Mouse (Mus musculus): ENCODE results near the gene Thy1. TPM values are rescaled to one million over a fixed set of nuclear protein-coding genes. Genes with fewer than 3 reads are reported as not detected.

Gene Thy1
- total and polyA plus RNA-seq, 3 experiments: 1.5 to 24.0 TPM; not detected in 1

GRCm38 (mm10) chr9:44030646-44031045 is 12.5 kb upstream of the Thy1 start:
- Histone ChIP-seq H3K27ac (ENCODE audit: control insufficient read depth, low read depth, low read length) (no peak overlapping the region), H3K79me2 (ENCODE audit: control insufficient read depth, insufficient read depth, low read length, poor library complexity) (no peaks in the 10 kb centered on the region), H3K4me1 (ENCODE audit: control insufficient read depth in 1 of 2, insufficient read depth in 2 of 2, low read length in 2 of 2) (0 out of 4 replicates have a peak, but pooled peaks cover 0 to 4% of the 10 kb centered on the region in 2 experiments), H3K9ac (ENCODE audit: control insufficient read depth, low read depth, low read length, poor library complexity, severe bottlenecking) (no peak overlapping the region), H3K27me3 (ENCODE audit: control insufficient read depth in 1 of 2, insufficient read depth in 2 of 2, low read length in 2 of 2) (peaks cover 0 to 1% of the 10 kb centered on the region in 2 experiments; a peak in 1 of 4 replicates), H3K36me3 (ENCODE audit: control insufficient read depth in 1 of 2, insufficient read depth in 2 of 2, low read length in 2 of 2) (no peaks in the 10 kb centered on the region), H3K4me3 (ENCODE audit: control insufficient read depth in 1 of 2, insufficient read depth in 1 of 2, low read depth in 2 of 2, low read length in 2 of 2) (no peak overlapping the region), H3K9me3 (replicated peaks; ENCODE audit: insufficient read depth, low read length) (no peaks in the 10 kb centered on the region)
- TF ChIP-seq ELF1 (IDR thresholded peaks at IDR 0.05; ENCODE audit: low read depth, low read length) (no peak), ZMIZ1 (IDR thresholded peaks at IDR 0.05; ENCODE audit: low read depth, low read length) (no peak), MXI1 (IDR thresholded peaks at IDR 0.05; ENCODE audit: low read depth, low read length) (no peak), GABPA (IDR thresholded peaks at IDR 0.05; ENCODE audit: low read depth, low read length) (no peak), E2F4 (IDR thresholded peaks at IDR 0.05; ENCODE audit: borderline replicate concordance, low read depth, low read length) (no peak), MEF2A (IDR thresholded peaks at IDR 0.05; ENCODE audit: extremely low read depth, insufficient replicate concordance, low read depth, low read length, poor library complexity, severe bottlenecking) (no peak)
- DNase-seq (ENCODE audit: low read depth, low spot score): no peak

- Histone ChIP-seq H3K4me3 (ENCODE audit: control insufficient read depth in 1 of 2, insufficient read depth in 1 of 2, low read depth in 2 of 2, low read length in 2 of 2) (no peak overlapping the region), H3K27ac (ENCODE audit: control insufficient read depth, low read depth, low read length) (no peak overlapping the region), H3K9ac (ENCODE audit: control insufficient read depth, low read depth, low read length, poor library complexity, severe bottlenecking) (no peak overlapping the region), H3K4me1 (ENCODE audit: control insufficient read depth in 1 of 2, insufficient read depth in 2 of 2, low read length in 2 of 2) (peaks cover 0 to 7% of the 10 kb centered on the region in 2 experiments; a peak in 2 of 4 replicates), H3K36me3 (ENCODE audit: control insufficient read depth in 1 of 2, insufficient read depth in 2 of 2, low read length in 2 of 2) (no peaks in the 10 kb centered on the region), H3K27me3 (ENCODE audit: control insufficient read depth in 1 of 2, insufficient read depth in 2 of 2, low read length in 2 of 2) (peaks cover 0 to 1% of the 10 kb centered on the region in 2 experiments; a peak in 1 of 4 replicates), H3K9me3 (replicated peaks; ENCODE audit: insufficient read depth, low read length) (no peaks in the 10 kb centered on the region), H3K79me2 (ENCODE audit: control insufficient read depth, insufficient read depth, low read length, poor library complexity) (no peaks in the 10 kb centered on the region)
- TF ChIP-seq CTCF (IDR thresholded peaks at IDR 0.05 in 2 of 3, conservative IDR thresholded peaks at IDR 0.05 in 1 of 3; ENCODE audit: control insufficient read depth in 1 of 3, insufficient read depth in 1 of 3, low read depth in 2 of 3, low read length in 3 of 3, poor library complexity in 1 of 3, severe bottlenecking in 1 of 3) (no peak), UBTF (IDR thresholded peaks at IDR 0.05; ENCODE audit: borderline replicate concordance, insufficient read depth, low read depth, low read length) (0 out of 2 replicates have a peak, but pooled peaks have one; percentile 69), ETS1 (IDR thresholded peaks at IDR 0.05; ENCODE audit: low read depth, low read length) (no peak), BHLHE40 (IDR thresholded peaks at IDR 0.05; ENCODE audit: borderline replicate concordance, low read depth, low read length) (no peak), ZMIZ1 (IDR thresholded peaks at IDR 0.05; ENCODE audit: low read depth, low read length) (no peak), MXI1 (IDR thresholded peaks at IDR 0.05; ENCODE audit: low read depth, low read length) (no peak), POLR2AphosphoS2 (IDR thresholded peaks at IDR 0.05; ENCODE audit: low read length) (no peak), RCOR1 (IDR thresholded peaks at IDR 0.05; ENCODE audit: low read depth, low read length) (peak; percentile 45; the same call in 1 of the 2 replicates), ZNF384 (IDR thresholded peaks at IDR 0.05; ENCODE audit: low read depth, low read length) (no peak), MAX (IDR thresholded peaks at IDR 0.05; ENCODE audit: low read length) (no peak), GATA1 (IDR thresholded peaks at IDR 0.05; ENCODE audit: low read depth, low read length) (0 out of 2 replicates have a peak, but pooled peaks have one; percentile 17), RAD21 (IDR thresholded peaks at IDR 0.05; ENCODE audit: low read depth, low read length) (no peak), SIN3A (IDR thresholded peaks at IDR 0.05; ENCODE audit: low read length) (no peak), USF1 (IDR thresholded peaks at IDR 0.05; ENCODE audit: low read depth, low read length) (no peak), E2F4 (IDR thresholded peaks at IDR 0.05; ENCODE audit: borderline replicate concordance, low read depth, low read length) (no peak), HCFC1 (IDR thresholded peaks at IDR 0.05; ENCODE audit: low read depth, low read length) (no peak), TCF12 (IDR thresholded peaks at IDR 0.05; ENCODE audit: low read depth, low read length) (no peak), TBP (IDR thresholded peaks at IDR 0.05; ENCODE audit: low read depth, low read length) (peak; percentile 92), MEF2A (IDR thresholded peaks at IDR 0.05; ENCODE audit: extremely low read depth, insufficient replicate concordance, low read depth, low read length, poor library complexity, severe bottlenecking) (no peak)
- peak; percentile 63 for DNase-seq (ENCODE audit: low read depth, low spot score)
These were observed 12.1 kb upstream of the Thy1 start for GRCm38 (mm10) chr9:44031079-44031478.
